Mouse (Mus musculus): Measurements from ENCODE around the gene Fip1l1. TPM values are rescaled to one million over a fixed set of nuclear protein-coding genes. Genes with fewer than 3 reads are reported as not detected.

Fip1l1 gene
- polyA plus RNA-seq, 1 experiment, result 50.5 TPM

GRCm38 (mm10) chr5:74601965-74602364, 66.7 kb downstream of the Fip1l1 start:
- 88% methylated on average over 6 of the region's 6 CpGs for WGBS
- H3K4me3 ChIP-seq (replicated peaks; ENCODE audit: control insufficient read depth, low read depth, low read length), result no peak overlapping the region
- no peak for TF ChIP-seq CTCF (IDR thresholded peaks at IDR 0.05; ENCODE audit: control insufficient read depth, insufficient read depth, low read length)

GRCm38 (mm10) chr5:74602371-74602770, 67.1 kb downstream of the Fip1l1 start:
- Histone ChIP-seq H3K4me1 (ENCODE audit: control insufficient read depth, insufficient read depth, low read length) (no peaks in the 10 kb centered on the region), H3K4me3 (replicated peaks; ENCODE audit: control insufficient read depth, low read depth, low read length) (no peak overlapping the region), H3K27ac (ENCODE audit: control insufficient read depth, insufficient read depth, low read depth, low read length, poor library complexity) (no peak overlapping the region)
- 89% methylated on average over 10 of the region's 10 CpGs for WGBS
- TF ChIP-seq CTCF (IDR thresholded peaks at IDR 0.05; ENCODE audit: control insufficient read depth, insufficient read depth, low read length), result no peak
- TF ChIP-seq POLR2A (IDR thresholded peaks at IDR 0.05; ENCODE audit: borderline replicate concordance, control insufficient read depth, low read depth, low read length), result no peak

More at GRCm38 (mm10) chr5:74601965-74602364, 66.7 kb downstream of the Fip1l1 start:
- Histone ChIP-seq H3K4me1 (ENCODE audit: control insufficient read depth, insufficient read depth, low read length) (no peaks in the 10 kb centered on the region), H3K27ac (ENCODE audit: control insufficient read depth, insufficient read depth, low read depth, low read length, poor library complexity) (no peak overlapping the region)

DNA sequence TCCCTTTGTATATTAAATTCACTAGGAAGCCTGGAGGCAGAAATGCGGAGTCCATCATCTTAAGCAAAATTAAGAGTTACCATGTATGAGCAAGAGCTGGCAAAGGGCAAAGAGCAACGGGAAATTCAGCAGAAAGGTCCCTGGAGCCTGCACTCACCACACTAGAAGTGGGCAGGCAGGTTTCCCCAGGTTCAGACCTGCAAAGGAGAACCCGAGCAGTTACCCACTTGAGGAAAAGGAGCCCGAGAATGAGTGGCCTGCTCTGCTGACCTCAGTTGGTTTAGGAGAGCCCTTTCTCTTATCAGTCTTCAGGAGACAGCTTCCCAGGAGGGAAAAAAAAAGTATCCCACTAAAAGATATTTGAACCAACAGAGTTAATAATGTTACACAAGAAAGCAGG, 68.1 kb downstream of the Fip1l1 start:
- Histone ChIP-seq H3K4me3 (replicated peaks; ENCODE audit: control insufficient read depth, low read depth, low read length) (no peak overlapping the region), H3K4me1 (ENCODE audit: control insufficient read depth, insufficient read depth, low read length) (no peaks in the 10 kb centered on the region), H3K27ac (ENCODE audit: control insufficient read depth, insufficient read depth, low read depth, low read length, poor library complexity) (no peak overlapping the region)
- no peak for TF ChIP-seq CTCF (IDR thresholded peaks at IDR 0.05; ENCODE audit: control insufficient read depth, insufficient read depth, low read length)
- TF ChIP-seq POLR2A (IDR thresholded peaks at IDR 0.05; ENCODE audit: borderline replicate concordance, control insufficient read depth, low read depth, low read length), result no peak
- WGBS, result 81% methylated on average over 4 of the region's 4 CpGs

- Histone ChIP-seq H3K4me1 (ENCODE audit: control insufficient read depth, insufficient read depth, low read length) (no peaks in the 10 kb centered on the region), H3K4me3 (replicated peaks; ENCODE audit: control insufficient read depth, low read depth, low read length) (no peak overlapping the region)
- 85% methylated on average over 8 of the region's 8 CpGs for WGBS
These were observed 71.0 kb downstream of the Fip1l1 start for GRCm38 (mm10) chr5:74606213-74606612.

GRCm38 (mm10) chr5:74610511-74610910, 75.3 kb downstream of the Fip1l1 start:
- no peak for TF ChIP-seq CTCF (IDR thresholded peaks at IDR 0.05; ENCODE audit: control insufficient read depth, insufficient read depth, low read length)
- no peak for TF ChIP-seq POLR2A (IDR thresholded peaks at IDR 0.05; ENCODE audit: borderline replicate concordance, control insufficient read depth, low read depth, low read length)
- Histone ChIP-seq H3K4me3 (replicated peaks; ENCODE audit: control insufficient read depth, low read depth, low read length) (no peak overlapping the region), H3K4me1 (ENCODE audit: control insufficient read depth, insufficient read depth, low read length) (no peaks in the 10 kb centered on the region), H3K27ac (ENCODE audit: control insufficient read depth, insufficient read depth, low read depth, low read length, poor library complexity) (no peak overlapping the region)
- 85% methylated on average over 10 of the region's 10 CpGs for WGBS

More at GRCm38 (mm10) chr5:74606213-74606612, 71.0 kb downstream of the Fip1l1 start:
- no peak overlapping the region for H3K27ac ChIP-seq (ENCODE audit: control insufficient read depth, insufficient read depth, low read depth, low read length, poor library complexity)
- TF ChIP-seq POLR2A (IDR thresholded peaks at IDR 0.05; ENCODE audit: borderline replicate concordance, control insufficient read depth, low read depth, low read length) (no peak), CTCF (IDR thresholded peaks at IDR 0.05; ENCODE audit: control insufficient read depth, insufficient read depth, low read length) (no peak)

DNA sequence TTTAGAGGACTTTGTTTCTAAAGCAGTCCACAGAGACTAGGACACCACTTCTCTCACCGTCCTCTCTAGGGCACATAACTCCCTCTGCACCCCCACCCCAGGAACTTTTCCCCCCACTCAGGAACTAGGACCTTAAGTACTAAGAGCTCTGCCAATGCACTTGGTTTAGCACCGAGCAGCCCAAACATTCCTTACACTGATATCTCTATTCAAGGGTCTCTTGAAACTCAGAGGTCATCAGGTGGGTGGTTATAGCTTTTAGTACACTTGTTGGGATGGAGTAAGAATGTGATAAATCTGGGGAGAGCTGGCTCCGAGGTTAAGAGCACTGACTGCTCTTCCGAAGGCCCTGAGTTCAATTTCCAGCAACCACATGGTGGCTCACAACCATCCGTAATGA, 77.5 kb downstream of the Fip1l1 start:
- Histone ChIP-seq H3K4me3 (replicated peaks; ENCODE audit: control insufficient read depth, low read depth, low read length) (no peak overlapping the region), H3K4me1 (ENCODE audit: control insufficient read depth, insufficient read depth, low read length) (no peaks in the 10 kb centered on the region), H3K27ac (ENCODE audit: control insufficient read depth, insufficient read depth, low read depth, low read length, poor library complexity) (no peak overlapping the region)
- TF ChIP-seq POLR2A (IDR thresholded peaks at IDR 0.05; ENCODE audit: borderline replicate concordance, control insufficient read depth, low read depth, low read length) (no peak), CTCF (IDR thresholded peaks at IDR 0.05; ENCODE audit: control insufficient read depth, insufficient read depth, low read length) (no peak)
- 78% methylated on average over 5 of the region's 5 CpGs for WGBS

DNA sequence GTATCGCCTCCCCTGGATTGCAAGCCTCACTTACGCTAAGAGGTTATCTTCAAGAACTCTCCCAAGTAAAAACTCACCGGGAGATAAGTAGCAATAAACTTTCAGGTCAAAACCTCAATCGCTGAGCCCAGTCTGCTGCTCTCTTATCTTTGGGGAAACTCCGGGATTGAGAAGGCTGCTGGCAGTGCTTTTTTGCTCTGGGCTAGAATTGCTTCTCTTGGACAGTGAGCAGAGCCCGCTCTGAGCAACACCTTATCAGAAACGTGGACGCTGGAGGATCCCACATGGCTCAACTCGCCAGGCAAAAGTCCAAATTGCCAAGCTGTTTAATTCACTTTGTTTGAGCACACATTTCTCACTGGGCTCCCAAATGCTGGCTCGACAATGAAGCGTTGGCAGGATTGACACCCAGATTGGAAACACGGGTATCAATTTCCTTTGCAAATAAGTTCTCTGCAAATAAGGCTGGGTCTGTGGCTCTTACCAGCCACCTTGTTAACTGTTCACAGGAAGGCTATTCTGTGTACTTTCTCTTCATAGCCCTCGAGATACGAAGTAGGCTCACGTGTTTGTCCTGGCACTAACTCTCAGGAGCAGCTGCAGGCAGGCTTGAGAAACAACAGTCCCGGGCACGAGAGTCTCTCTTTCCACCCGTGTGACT, 78.4 kb downstream of the Fip1l1 start:
- no peaks in the 10 kb centered on the region for H3K4me1 ChIP-seq (ENCODE audit: control insufficient read depth, insufficient read depth, low read length)
- WGBS, result 73% methylated on average over 18 of the region's 18 CpGs
- TF ChIP-seq POLR2A (IDR thresholded peaks at IDR 0.05; ENCODE audit: borderline replicate concordance, control insufficient read depth, low read depth, low read length), result no peak
- TF ChIP-seq CTCF (IDR thresholded peaks at IDR 0.05; ENCODE audit: control insufficient read depth, insufficient read depth, low read length), result no peak
- H3K4me3 ChIP-seq (replicated peaks; ENCODE audit: control insufficient read depth, low read depth, low read length), result no peak overlapping the region
- H3K27ac ChIP-seq (ENCODE audit: control insufficient read depth, insufficient read depth, low read depth, low read length, poor library complexity), result no peak overlapping the region

- no peak for TF ChIP-seq CTCF (IDR thresholded peaks at IDR 0.05; ENCODE audit: control insufficient read depth, insufficient read depth, low read length)
- no peak for TF ChIP-seq POLR2A (IDR thresholded peaks at IDR 0.05; ENCODE audit: borderline replicate concordance, control insufficient read depth, low read depth, low read length)
- Histone ChIP-seq H3K4me3 (replicated peaks; ENCODE audit: control insufficient read depth, low read depth, low read length) (no peak overlapping the region), H3K27ac (ENCODE audit: control insufficient read depth, insufficient read depth, low read depth, low read length, poor library complexity) (no peak overlapping the region), H3K4me1 (ENCODE audit: control insufficient read depth, insufficient read depth, low read length) (no peaks in the 10 kb centered on the region)
- 74% methylated on average over 13 of the region's 13 CpGs for whole genome bisulfite sequencing
These were observed 82.7 kb downstream of the Fip1l1 start for GRCm38 (mm10) chr5:74617816-74618572.

Measured in bone marrow, adult 2 months (tissue).